Mouse (Mus musculus) forebrain, embryonic 11.5 days (tissue): ENCODE measurements at regions not wholly inside any gene's neighbourhood (a gene's known extent, or its start where the extent isn't known, plus 50 kb on each side); places are given as distances from the start of the nearest gene placed in this dataset.

ENCODE experiments used
- ATAC-seq: fragments of 200-750 bp; cut with Nextera tagmentation; replicated peaks from 2 replicates; pipeline ENCODE4 v1.8.0; 2017; ENCODE audit warnings: moderate TSS enrichment; ENCODE audit not compliant: low FRiP score
- DNase-seq: peaks from one replicate; pipeline ENCODE4 v3.0.0-alpha.2; 2017; ENCODE audit warnings: low spot score
- H3K27ac ChIP-seq: fragments of 300-500 bp; sonication (generic); 2 replicates; pipeline ENCODE4 v1.5.1; 2014; ENCODE audit warnings: low read depth, low read length
- H3K27me3 ChIP-seq: fragments of 300-500 bp; sonication (generic); 2 replicates; pipeline ENCODE4 v1.6.1; 2014; ENCODE audit warnings: mild to moderate bottlenecking, low read length, mixed read lengths; ENCODE audit not compliant: control insufficient read depth, insufficient read depth
- H3K36me3 ChIP-seq: fragments of 300-500 bp; sonication (generic); 2 replicates; pipeline ENCODE4 v1.6.1; 2014; ENCODE audit warnings: mild to moderate bottlenecking, low read length, moderate library complexity, mixed read lengths; ENCODE audit not compliant: control insufficient read depth, insufficient read depth
- H3K4me1 ChIP-seq: fragments of 300-500 bp; sonication (generic); replicated peaks from 2 replicates; pipeline ENCODE4 v1.6.1; 2014; ENCODE audit warnings: low read length, mixed read lengths; ENCODE audit not compliant: control insufficient read depth, insufficient read depth
- H3K4me2 ChIP-seq: fragments of 300-500 bp; sonication (generic); 2 replicates; pipeline ENCODE4 v1.6.1; 2014; ENCODE audit warnings: low read depth, mild to moderate bottlenecking, low read length, moderate library complexity, mixed read lengths; ENCODE audit not compliant: severe bottlenecking
- H3K4me3 ChIP-seq: fragments of 300-500 bp; sonication (generic); 2 replicates; pipeline ENCODE4 v1.5.1; 2014; ENCODE audit warnings: low read depth, low read length
- H3K9ac ChIP-seq: fragments of 300-500 bp; sonication (generic); 2 replicates; pipeline ENCODE4 v1.6.1; 2014; ENCODE audit warnings: low read length
- H3K9me3 ChIP-seq: fragments of 300-500 bp; sonication (generic); 2 replicates; pipeline ENCODE4 v1.6.1; 2016; ENCODE audit warnings: low read length, mixed read lengths; ENCODE audit not compliant: control insufficient read depth
- WGBS: fragments of 180-500 bp; shearing (Covaris S2); extraction: QIAGEN DNeasy Blood & Tissue Kit; methylation state at CpG from one replicate; pipeline ENCODE4 v1.1.7; 2014; 5-methylcytosine and 5-hydroxymethylcytosine counted together

- 86% methylated on average over 5 of the region's 5 CpGs for WGBS
- no peaks in the 10 kb centered on the region for H3K36me3 ChIP-seq
- ATAC-seq (no peak), DNase-seq (no peak)
- no peak overlapping the region for H3K4me2 ChIP-seq
- H3K27me3 ChIP-seq, result no peaks in the 10 kb centered on the region
- no peak overlapping the region for H3K27ac ChIP-seq
- H3K9ac ChIP-seq, result no peak overlapping the region
- 0 out of 2 replicates have a peak, but pooled peaks cover 4% of the 10 kb centered on the region for H3K4me1 ChIP-seq
- no peak overlapping the region for H3K4me3 ChIP-seq
- H3K9me3 ChIP-seq, result no peaks in the 10 kb centered on the region
Measured at GRCm38 (mm10) chr11:21007222-21007621, 83.9 kb upstream of the Peli1 start.

- ATAC-seq, result no peak
- DNase-seq, result no peak
- Histone ChIP-seq H3K4me2 (no peak overlapping the region), H3K9me3 (no peaks in the 10 kb centered on the region), H3K9ac (no peak overlapping the region), H3K27me3 (no peaks in the 10 kb centered on the region), H3K4me3 (no peak overlapping the region), H3K4me1 (0 out of 2 replicates have a peak, but pooled peaks cover 4% of the 10 kb centered on the region), H3K27ac (no peak overlapping the region), H3K36me3 (no peaks in the 10 kb centered on the region)
- 79% methylated on average over 3 of the region's 3 CpGs for WGBS
Measured at GRCm38 (mm10) chr11:21009505-21009904, 81.6 kb upstream of the Peli1 start.

- no peak overlapping the region for H3K27ac ChIP-seq
Measured at GRCm38 (mm10) chr11:21010867-21011266, 80.2 kb upstream of the Peli1 start.

GRCm38 (mm10) chr11:21014250-21014649, 76.8 kb upstream of the Peli1 start:
- Histone ChIP-seq H3K4me1 (0 out of 2 replicates have a peak, but pooled peaks cover 4% of the 10 kb centered on the region), H3K4me2 (no peak overlapping the region), H3K9me3 (no peaks in the 10 kb centered on the region), H3K36me3 (no peaks in the 10 kb centered on the region), H3K27me3 (no peaks in the 10 kb centered on the region), H3K9ac (no peak overlapping the region), H3K27ac (no peak overlapping the region), H3K4me3 (no peak overlapping the region)
- ATAC-seq, result no peak
- no peak for DNase-seq
- WGBS, result 79% methylated on average over 3 of the region's 3 CpGs

More at GRCm38 (mm10) chr11:21010867-21011266, 80.2 kb upstream of the Peli1 start:
- Histone ChIP-seq H3K9me3 (no peaks in the 10 kb centered on the region), H3K9ac (no peak overlapping the region), H3K4me2 (no peak overlapping the region), H3K27me3 (no peaks in the 10 kb centered on the region), H3K4me1 (0 out of 2 replicates have a peak, but pooled peaks cover 4% of the 10 kb centered on the region), H3K36me3 (no peaks in the 10 kb centered on the region), H3K4me3 (no peak overlapping the region)
- peak; percentile 55 for DNase-seq
- ATAC-seq, result peak; percentile 60; the same call in 1 of the 2 replicates
- 25% methylated on average over 7 of the region's 7 CpGs for WGBS

DNA sequence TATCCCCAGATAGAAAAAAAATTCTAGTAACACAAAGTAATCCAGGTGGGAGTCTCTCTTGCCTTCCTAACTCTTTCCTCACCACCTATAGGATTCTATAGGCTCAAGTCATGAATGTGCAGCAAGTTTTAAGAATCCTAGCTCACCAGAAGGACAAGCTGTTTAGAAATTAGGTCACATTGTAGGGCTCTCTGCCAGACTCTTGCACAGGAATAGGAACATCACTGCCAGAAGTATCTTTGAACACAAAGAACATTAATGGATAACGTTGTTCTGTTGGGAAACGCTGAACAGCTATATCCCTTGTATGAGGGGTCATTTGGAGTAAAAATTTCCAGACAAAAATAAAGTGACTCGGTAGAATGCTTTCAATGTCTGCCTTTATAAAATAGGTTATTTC, 75.6 kb upstream of the Peli1 start:
- ATAC-seq, result no peak
- Histone ChIP-seq H3K27me3 (no peaks in the 10 kb centered on the region), H3K4me1 (0 out of 2 replicates have a peak, but pooled peaks cover 4% of the 10 kb centered on the region), H3K36me3 (no peaks in the 10 kb centered on the region), H3K9ac (no peak overlapping the region), H3K4me2 (no peak overlapping the region), H3K9me3 (no peaks in the 10 kb centered on the region), H3K4me3 (no peak overlapping the region), H3K27ac (no peak overlapping the region)
- no peak for DNase-seq
- WGBS, result 87% methylated on average over 3 of the region's 3 CpGs

- no peak for DNase-seq
- no peak overlapping the region for H3K9ac ChIP-seq
Measured at GRCm38 (mm10) chr11:21016133-21016746, 74.9 kb upstream of the Peli1 start.

GRCm38 (mm10) chr11:21016791-21017329, 74.2 kb upstream of the Peli1 start:
- no peaks in the 10 kb centered on the region for H3K36me3 ChIP-seq
- no peaks in the 10 kb centered on the region for H3K4me1 ChIP-seq
- H3K4me3 ChIP-seq, result no peak overlapping the region
- H3K9me3 ChIP-seq, result no peaks in the 10 kb centered on the region
- DNase-seq (no peak), ATAC-seq (no peak)
- H3K27me3 ChIP-seq, result no peaks in the 10 kb centered on the region
- H3K9ac ChIP-seq, result no peak overlapping the region
- 68% methylated on average over 6 of the region's 6 CpGs for WGBS
- no peak overlapping the region for H3K27ac ChIP-seq
- no peak overlapping the region for H3K4me2 ChIP-seq

More at GRCm38 (mm10) chr11:21016133-21016746, 74.9 kb upstream of the Peli1 start:
- Histone ChIP-seq H3K36me3 (no peaks in the 10 kb centered on the region), H3K4me3 (no peak overlapping the region), H3K27me3 (no peaks in the 10 kb centered on the region), H3K9me3 (no peaks in the 10 kb centered on the region), H3K27ac (no peak overlapping the region), H3K4me1 (0 out of 2 replicates have a peak, but pooled peaks cover under 1% of the 10 kb centered on the region), H3K4me2 (no peak overlapping the region)
- WGBS, result 26% methylated on average over 4 of the region's 4 CpGs
- ATAC-seq, result no peak

- Histone ChIP-seq H3K4me2 (no peak overlapping the region), H3K4me3 (no peak overlapping the region), H3K9me3 (no peaks in the 10 kb centered on the region), H3K27ac (no peak overlapping the region), H3K4me1 (no peaks in the 10 kb centered on the region), H3K9ac (no peak overlapping the region), H3K27me3 (no peaks in the 10 kb centered on the region), H3K36me3 (no peaks in the 10 kb centered on the region)
- DNase-seq, result no peak
- ATAC-seq, result no peak
- 80% methylated on average over 2 of the region's 2 CpGs for WGBS
Measured at GRCm38 (mm10) chr11:21019829-21020228, 71.3 kb upstream of the Peli1 start.

- Histone ChIP-seq H3K27me3 (no peaks in the 10 kb centered on the region), H3K9me3 (no peaks in the 10 kb centered on the region), H3K27ac (no peak overlapping the region), H3K4me2 (no peak overlapping the region), H3K9ac (no peak overlapping the region), H3K4me1 (no peaks in the 10 kb centered on the region), H3K4me3 (no peak overlapping the region), H3K36me3 (no peaks in the 10 kb centered on the region)
- DNase-seq (no peak), ATAC-seq (no peak)
- WGBS, result 86% methylated on average over 4 of the region's 4 CpGs
Measured at GRCm38 (mm10) chr11:21024111-21024510, 67.0 kb upstream of the Peli1 start.
